18 mouse cellular contexts compared by ENCODE assay signal in the genomic region with DNA sequence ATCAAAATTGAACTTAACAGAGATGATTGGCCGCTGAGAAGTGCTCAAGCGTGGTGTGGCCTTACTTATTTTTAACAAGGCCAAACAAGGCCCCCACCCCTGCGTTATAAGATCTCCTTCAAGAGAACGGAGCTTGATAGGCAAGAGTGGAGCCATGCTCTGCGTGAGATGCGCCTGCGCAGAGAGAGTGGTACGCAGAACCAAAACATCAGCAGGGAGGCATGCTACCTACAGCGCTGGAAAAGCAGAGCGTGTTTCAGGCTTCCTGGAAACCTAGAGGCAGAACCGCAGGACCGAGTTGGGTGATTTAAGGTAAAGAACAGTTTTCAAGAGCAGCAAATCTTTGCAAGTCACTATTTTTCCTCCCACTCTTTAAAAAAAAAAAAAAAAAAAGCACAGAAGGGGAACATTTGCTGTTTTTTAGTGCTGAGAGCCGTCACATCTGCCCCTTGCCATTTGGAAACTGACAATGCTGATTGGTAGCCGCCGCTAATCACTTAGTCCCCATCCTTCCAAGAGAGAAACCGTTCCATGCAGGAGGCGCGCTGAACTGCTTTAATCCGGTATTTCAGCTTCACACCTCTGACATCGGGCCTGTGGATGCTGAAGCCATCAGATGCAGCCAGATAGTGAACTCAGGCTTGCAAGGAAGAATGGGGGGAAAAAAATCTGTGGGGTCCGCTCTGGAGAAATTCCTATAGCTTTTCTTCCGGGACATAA. TPM values are rescaled to one million over a fixed set of nuclear protein-coding genes. Genes with fewer than 3 reads are reported as not detected.
DNase-seq lines count a peak whose midpoint lies in the region; ATAC-seq and TF ChIP-seq lines count a peak whose summit lies in the region.
"Had no signal": no experiment of that assay in that cellular context is flagged by ENCODE, and none has a peak within 500 bp of the region (broad histone marks: within the 10 kb centered on the region; RNA-seq: fewer than 3 reads in every experiment).

No protein-coding gene starts in this region.

- H3K36me3 ChIP-seq in forebrain, embryonic 16.5 days (ENCODE audit: control insufficient read depth, insufficient read depth), result no peaks in the 10 kb centered on the region
- no peaks in the 10 kb centered on the region for H3K36me3 ChIP-seq in midbrain, postnatal 0 days (ENCODE audit: insufficient read depth, low read length)
- H3K36me3 ChIP-seq: embryonic facial prominence, embryonic 13.5 days; liver, embryonic 15.5 days had no signal

- no peak overlapping the region for H3K4me3 ChIP-seq in forebrain, embryonic 16.5 days (replicated peaks; ENCODE audit: low read length)
- no peak overlapping the region for H3K4me3 ChIP-seq in midbrain, postnatal 0 days (ENCODE audit: low read depth, low read length)
- H3K4me3 ChIP-seq in cerebellum, adult 2 months (replicated peaks; ENCODE audit: insufficient read depth, low read depth, low read length), result no peak overlapping the region
- H3K4me3 ChIP-seq: embryonic facial prominence, embryonic 13.5 days; liver, embryonic 15.5 days had no signal

- no peak overlapping the region for H3K9ac ChIP-seq in forebrain, embryonic 16.5 days (replicated peaks; ENCODE audit: low read depth, low read length)
- no peak overlapping the region for H3K9ac ChIP-seq in midbrain, postnatal 0 days (replicated peaks; ENCODE audit: low read length, poor library complexity, severe bottlenecking)
- H3K9ac ChIP-seq: embryonic facial prominence, embryonic 13.5 days; liver, embryonic 15.5 days had no signal

- peaks cover 5% of the 10 kb centered on the region for H3K4me1 ChIP-seq in forebrain, embryonic 16.5 days (replicated peaks; ENCODE audit: control insufficient read depth, insufficient read depth, low read length)
- no peaks in the 10 kb centered on the region for H3K4me1 ChIP-seq in midbrain, postnatal 0 days (ENCODE audit: insufficient read depth, low read length)
- no peaks in the 10 kb centered on the region for H3K4me1 ChIP-seq in cerebellum, adult 2 months (ENCODE audit: control insufficient read depth, insufficient read depth, low read length)
- H3K4me1 ChIP-seq: embryonic facial prominence, embryonic 13.5 days; liver, embryonic 15.5 days had no signal

- TF ChIP-seq CTCF in midbrain, postnatal 0 days (IDR thresholded peaks at IDR 0.05), result no peak
- no peak for TF ChIP-seq CTCF in cerebellum, adult 2 months (IDR thresholded peaks at IDR 0.05; ENCODE audit: borderline replicate concordance, insufficient read depth, low read depth, low read length)

- H3K27me3 ChIP-seq in forebrain, embryonic 16.5 days (replicated peaks; ENCODE audit: control insufficient read depth, insufficient read depth, low read length), result no peaks in the 10 kb centered on the region
- 0 out of 2 replicates have a peak, but pooled peaks cover 5% of the 10 kb centered on the region for H3K27me3 ChIP-seq in midbrain, postnatal 0 days (ENCODE audit: insufficient read depth, low read length)
- no peaks in the 10 kb centered on the region for H3K27me3 ChIP-seq in cerebellum, adult 2 months (ENCODE audit: control insufficient read depth, insufficient read depth, low read length)

- DNase-seq in embryo, embryonic 10 days (ENCODE audit: low spot score), result peak; percentile 36
- no peak for DNase-seq in embryo, embryonic 10.5 days (ENCODE audit: low spot score)
- peak; percentile 12 for DNase-seq in left cerebral cortex, adult 18-20 months (ENCODE audit: low spot score in 2 of 2)
- DNase-seq in left cerebral cortex, postnatal 10 days (ENCODE audit: extremely low spot score in 1 of 2, low spot score in 2 of 2), result no peak
- peak; percentile 31 for DNase-seq in midbrain, postnatal 0 days (ENCODE audit: low spot score)
- no peak for DNase-seq in cerebellum, adult 2 months
- no peak for DNase-seq in lung, postnatal 4 days
- DNase-seq: cerebellum, adult 8-10 months; heart, adult 18-20 months; kidney, postnatal 10 days had no signal

- ATAC-seq in forebrain, embryonic 16.5 days, result no peak
- ATAC-seq in midbrain, postnatal 0 days (ENCODE audit: low FRiP score), result no peak
- ATAC-seq: inflammation-experienced regulatory T-cells, adult 6 months had no signal

- peak overlapping the region; percentile 13 for H3K4me2 ChIP-seq in forebrain, embryonic 16.5 days (ENCODE audit: low read length)
- H3K4me2 ChIP-seq in midbrain, postnatal 0 days (ENCODE audit: low read depth, low read length, poor library complexity, severe bottlenecking), result no peak overlapping the region
- H3K4me2 ChIP-seq: embryonic facial prominence, embryonic 13.5 days; liver, embryonic 15.5 days had no signal

- intact Hi-C loops in left cerebral cortex, postnatal 10 days (cut with DNase I), result loop anchor here (5.0 to 10.0 kb wide), 2 partner anchors 158 to 480 kb away; no protein-coding TSS in a partner anchor

- no peaks in the 10 kb centered on the region for H3K9me3 ChIP-seq in forebrain, embryonic 16.5 days (ENCODE audit: control insufficient read depth, low read length)
- H3K9me3 ChIP-seq in midbrain, postnatal 0 days (ENCODE audit: low read length), result no peaks in the 10 kb centered on the region
- H3K9me3 ChIP-seq: embryonic facial prominence, embryonic 13.5 days; liver, embryonic 15.5 days had no signal

- TF ChIP-seq POLR2A in cerebellum, adult 2 months (IDR thresholded peaks at IDR 0.05; ENCODE audit: borderline replicate concordance, insufficient read depth, low read length), result no peak

- no peak overlapping the region for H3K27ac ChIP-seq in forebrain, embryonic 16.5 days (ENCODE audit: low read length)
- H3K27ac ChIP-seq in midbrain, postnatal 0 days (ENCODE audit: low read depth, low read length), result no peak overlapping the region
- H3K27ac ChIP-seq in cerebellum, adult 2 months (ENCODE audit: insufficient read depth, low read length), result no peak overlapping the region
- H3K27ac ChIP-seq: embryonic facial prominence, embryonic 13.5 days; liver, embryonic 15.5 days; macrophage; stomach, postnatal 0 days had no signal

- WGBS in forebrain, embryonic 16.5 days, result 26% methylated on average over 22 of the region's 22 CpGs
- WGBS in midbrain, postnatal 0 days, result 33% methylated on average over 22 of the region's 22 CpGs
- WGBS in cerebellum, adult 2 months, result 45% methylated on average over 22 of the region's 22 CpGs

RNA-seq across cellular contexts. Expression of gene Topaz1, which starts 21.9 kb away (rescaled TPM):
- not detected for total RNA-seq in left cerebral cortex, adult 18-20 months (2021)
- total RNA-seq in left cerebral cortex, postnatal 10 days (2021), result not detected
- polyA plus RNA-seq in forebrain, embryonic 16.5 days (2015; fragmentation: Nextera tagmentation; extraction: Ambion mirVana), result not detected in 2 replicates
- not detected in 2 replicates for total RNA-seq in midbrain, postnatal 0 days (2014; rRNA removed)
- polyA plus RNA-seq in midbrain, postnatal 0 days (2015; fragmentation: Nextera tagmentation; extraction: Ambion mirVana), result not detected in 2 replicates
- polyA plus RNA-seq in cerebellum, adult 2 months (2012; rRNA removed), result 0.02 TPM in 1 of 2 replicates, not detected in the other
- total RNA-seq: heart, adult 18-20 months; left cerebral cortex, postnatal 14 days had no signal
- polyA plus RNA-seq: inflammation-experienced regulatory T-cells, adult 6 months; macrophage; small intestine, adult 2 months; stomach, postnatal 0 days had no signal

Comparison
In these comparisons a context has a peak if more than half of its experiments do, and no peak if none do; other contexts are left out.
1. DNase-seq: peak in embryo, embryonic 10 days (single experiment), left cerebral cortex, adult 18-20 months (2 of 2) and midbrain, postnatal 0 days (single experiment); none in embryo, embryonic 10.5 days (single experiment), left cerebral cortex, postnatal 10 days (0 of 2), cerebellum, adult 2 months (0 of 2) and lung, postnatal 4 days (0 of 2).